Mouse (Mus musculus): Measurements from ENCODE around the gene Ccl27b.
"Not testable (repeated sequence)": the region's sequence is repeated elsewhere in the genome, so short reads cannot be mapped to it uniquely, and the experiment has no call there.

The Ccl27b gene

DNA sequence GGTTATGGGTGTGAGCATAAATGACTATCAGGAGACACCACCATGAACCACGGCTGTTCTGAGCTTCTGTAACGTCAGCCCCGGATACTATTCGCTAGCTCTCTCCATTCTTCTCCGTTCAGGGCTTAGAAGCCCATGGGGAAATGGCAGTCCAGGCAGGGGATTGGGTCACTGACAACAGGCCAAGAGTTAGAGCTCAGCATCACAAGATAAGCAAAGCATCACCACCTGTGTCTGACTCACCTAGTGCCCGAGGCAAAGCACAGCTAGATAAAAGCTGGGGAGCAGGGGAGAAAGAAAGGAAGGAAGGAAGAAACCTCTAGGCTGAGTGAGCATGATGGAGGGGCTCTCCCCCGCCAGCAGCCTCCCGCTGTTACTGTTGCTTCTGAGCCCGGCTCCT is at the start of gene Ccl27b:
Gene Ccl27b, plus strand, starts transcription at position 301 of the 400 bp plus-strand sequence.
- DNase-seq (ENCODE audit: low read depth in 2 of 2, low spot score in 2 of 2): not testable (repeated sequence)

DNA sequence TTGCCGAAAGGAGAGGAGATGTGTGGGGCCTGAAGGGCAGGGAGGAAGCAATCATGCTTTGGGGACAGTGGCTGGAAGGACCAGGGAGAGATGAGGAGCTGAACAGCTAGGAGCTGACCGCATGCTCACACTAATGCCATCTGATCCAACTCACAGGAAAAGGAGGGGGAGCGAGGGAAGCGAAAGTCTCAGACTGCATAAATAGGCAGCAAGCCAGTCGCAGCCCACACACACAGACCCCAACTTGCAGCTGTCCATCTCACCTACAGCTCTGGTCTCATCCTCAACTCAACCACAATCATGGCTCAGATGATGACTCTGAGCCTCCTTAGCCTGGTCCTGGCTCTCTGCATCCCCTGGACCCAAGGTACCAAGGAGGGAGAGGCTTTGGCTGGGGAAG is 43.2 kb upstream of the Ccl27b start, which contains the start of gene Gm10591:
Gene Gm10591, plus strand, starts transcription at position 301 of the 400 bp plus-strand sequence.
- DNase-seq (ENCODE audit: low read depth in 2 of 2, low spot score in 2 of 2): not testable (repeated sequence)

DNA sequence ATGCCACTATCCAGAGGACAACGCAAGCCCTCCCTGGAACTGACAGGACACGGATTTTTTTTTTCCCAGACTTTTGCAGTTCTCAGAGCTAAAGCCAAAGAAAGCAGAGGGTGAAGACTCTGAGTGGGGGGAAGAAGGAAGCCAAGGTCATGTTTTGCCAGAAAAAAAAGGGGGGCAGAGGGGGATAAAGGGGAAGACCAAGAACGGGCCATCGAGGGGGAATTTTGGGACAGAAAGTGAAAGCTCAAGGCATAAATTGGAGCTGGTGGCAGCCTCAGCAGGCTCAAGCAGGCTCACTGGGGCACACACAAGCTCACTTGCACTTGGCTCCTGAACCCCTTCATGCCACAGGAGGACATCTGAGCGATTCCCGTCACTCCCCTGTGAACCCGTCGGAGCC is 25.6 kb upstream of the Ccl27b start, which contains the start of gene Gm2564:
Gene Gm2564, plus strand, starts transcription at position 301 of the 400 bp plus-strand sequence.
- not testable (repeated sequence) for DNase-seq (ENCODE audit: low read depth in 2 of 2, low spot score in 2 of 2)

DNA sequence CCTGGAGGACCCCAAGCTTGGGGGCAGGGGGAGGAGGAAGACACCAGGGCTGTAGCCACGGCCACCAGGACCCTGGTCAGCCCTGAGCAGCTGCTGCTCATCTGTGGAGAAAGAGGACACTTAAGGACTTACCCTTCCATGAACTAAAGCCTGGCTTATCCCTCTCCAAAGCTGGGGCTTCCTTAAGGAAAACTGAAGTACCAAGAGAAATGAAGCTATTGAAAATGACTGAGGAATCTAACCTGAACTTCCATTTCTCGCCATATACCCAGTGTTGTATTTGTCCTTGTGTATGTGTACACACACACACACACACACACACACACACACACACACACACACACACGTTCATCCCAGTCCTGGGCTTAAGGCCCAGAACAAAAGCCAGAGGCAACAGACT is 6.7 kb downstream of the Ccl27b start, which contains the start of gene Il11ra2:
Gene Il11ra2, minus strand, starts transcription at position 101 of the 400 bp plus-strand sequence.
- DNase-seq (ENCODE audit: low read depth in 2 of 2, low spot score in 2 of 2): not testable (repeated sequence)

DNA sequence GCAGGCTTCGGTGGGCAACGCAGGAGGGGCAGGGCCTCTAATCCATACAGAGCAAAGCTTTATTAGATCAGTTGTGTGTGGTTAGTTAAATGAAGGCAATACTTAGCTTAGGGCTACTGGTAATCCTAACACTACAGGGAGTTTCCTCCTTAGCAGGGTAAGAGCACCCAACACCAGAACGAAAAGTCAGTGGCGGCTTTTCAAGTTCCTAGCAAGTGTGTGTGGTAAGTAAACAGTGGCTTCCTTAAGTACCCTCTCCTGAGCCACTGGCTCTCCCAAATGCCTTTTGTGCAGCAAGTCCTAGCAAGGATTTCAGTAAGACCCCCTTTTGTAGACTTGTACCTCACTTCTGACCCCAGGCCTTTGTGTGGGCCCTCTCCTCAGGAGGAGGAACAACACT is 20.4 kb downstream of the Ccl27b start:
- not testable (repeated sequence) for DNase-seq (ENCODE audit: low read depth in 2 of 2, low spot score in 2 of 2)

DNA sequence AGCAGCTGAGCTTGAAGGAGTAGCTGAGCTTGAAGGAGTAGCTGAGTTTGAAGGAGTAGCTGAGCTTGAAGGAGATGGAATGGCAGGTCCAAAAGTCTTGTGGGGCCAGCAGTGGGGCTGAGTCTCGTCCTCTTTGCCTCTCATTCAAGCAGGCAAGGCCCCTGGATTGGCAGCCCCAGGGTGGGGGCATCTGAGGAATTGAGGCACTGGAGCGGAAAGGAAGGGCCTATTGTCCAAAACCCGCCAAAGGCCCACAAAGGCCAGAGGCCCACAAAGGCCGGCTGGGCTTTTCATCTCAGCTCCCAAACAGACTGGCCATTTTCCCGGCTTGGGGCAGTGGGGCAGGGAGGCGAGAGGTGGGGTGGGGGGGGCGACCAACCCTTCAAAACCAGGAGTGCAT is 24.3 kb downstream of the Ccl27b start:
- DNase-seq (ENCODE audit: low read depth in 2 of 2, low spot score in 2 of 2): not testable (repeated sequence)

DNA sequence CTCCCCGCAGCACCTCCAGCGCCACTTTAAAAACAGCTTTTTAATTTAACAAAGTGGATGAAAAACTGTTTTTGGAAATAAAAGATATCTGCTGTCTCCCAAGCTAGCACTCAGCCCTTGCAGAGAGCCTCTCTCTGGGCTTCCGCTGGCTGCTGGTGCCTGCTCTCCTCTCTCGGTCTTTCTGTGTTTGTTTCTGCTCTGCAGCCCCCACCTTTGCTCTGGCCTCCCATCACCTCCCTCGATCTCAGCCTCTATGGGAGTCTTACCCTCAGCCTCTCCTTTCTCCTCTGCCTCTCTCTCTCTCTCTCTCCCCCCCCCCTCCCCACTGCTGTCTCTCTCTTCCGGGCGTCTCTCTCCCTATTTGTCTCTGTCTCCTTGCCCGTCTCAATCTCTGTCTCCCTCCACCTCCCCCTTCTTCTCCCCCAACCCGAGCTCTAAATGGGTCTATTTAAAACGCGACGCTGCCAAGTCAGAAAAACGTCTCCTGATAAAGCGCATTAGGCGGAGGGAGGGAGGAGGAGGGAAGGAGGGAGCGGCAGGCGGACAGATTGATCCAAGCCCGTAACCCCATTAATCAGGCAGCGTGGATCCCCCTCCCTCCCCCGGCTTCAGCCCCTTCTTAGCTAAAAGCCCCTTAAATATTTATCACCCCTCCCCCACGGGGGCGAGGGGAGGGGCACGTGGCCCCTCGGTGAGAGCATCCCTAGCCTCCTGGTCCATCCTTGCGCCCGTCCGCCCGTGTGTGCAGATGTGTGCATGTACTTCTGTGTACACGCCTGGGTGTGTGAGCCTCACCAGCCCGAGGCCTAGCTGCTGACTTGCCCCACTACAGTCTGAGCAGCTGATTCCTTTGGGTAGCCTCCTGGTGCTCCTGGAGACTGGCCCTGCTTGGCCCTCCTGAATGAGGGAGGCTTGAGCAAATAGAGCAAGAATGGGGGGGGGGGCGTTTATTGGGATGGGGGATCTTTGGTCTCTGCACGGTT is 25.6 kb downstream of the Ccl27b start:
- not testable (repeated sequence) for DNase-seq (ENCODE audit: low read depth in 2 of 2, low spot score in 2 of 2)

DNA sequence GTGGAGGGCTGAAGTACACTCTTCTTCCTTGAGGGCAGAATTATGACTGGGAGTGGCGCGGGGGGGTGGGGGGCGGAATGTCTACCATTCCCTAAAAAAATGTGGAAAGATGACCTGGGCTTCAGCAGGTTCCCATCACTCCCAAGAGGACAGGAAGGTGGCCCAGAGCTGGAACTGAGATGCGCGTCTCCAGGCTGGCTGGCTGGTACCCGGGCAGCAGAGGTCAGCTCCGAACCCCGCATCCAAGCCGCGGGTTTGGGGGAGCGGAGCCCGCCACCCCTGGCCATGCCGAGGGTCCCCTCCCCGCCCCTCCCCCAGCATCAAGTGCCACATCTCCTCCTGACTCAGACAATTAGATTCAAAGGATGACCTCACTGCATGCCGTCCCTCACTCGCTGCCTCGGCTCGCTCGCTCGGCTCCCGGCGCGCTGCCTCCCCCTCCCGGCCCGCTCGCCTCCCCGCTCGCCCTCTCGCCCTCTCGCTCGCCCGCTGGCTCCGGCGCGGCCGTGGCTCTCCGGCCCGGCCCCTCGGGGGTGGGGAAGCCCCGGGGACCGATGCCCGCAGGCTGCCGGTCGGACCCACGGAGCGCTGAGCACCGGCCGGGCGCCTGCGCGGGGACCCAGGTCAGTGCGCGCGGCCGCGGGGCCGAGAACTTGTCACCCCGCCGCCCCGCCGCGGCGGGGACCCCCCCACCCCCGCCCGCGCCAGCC is 26.6 kb downstream of the Ccl27b start:
- not testable (repeated sequence) for DNase-seq (ENCODE audit: low read depth in 2 of 2, low spot score in 2 of 2)

DNA sequence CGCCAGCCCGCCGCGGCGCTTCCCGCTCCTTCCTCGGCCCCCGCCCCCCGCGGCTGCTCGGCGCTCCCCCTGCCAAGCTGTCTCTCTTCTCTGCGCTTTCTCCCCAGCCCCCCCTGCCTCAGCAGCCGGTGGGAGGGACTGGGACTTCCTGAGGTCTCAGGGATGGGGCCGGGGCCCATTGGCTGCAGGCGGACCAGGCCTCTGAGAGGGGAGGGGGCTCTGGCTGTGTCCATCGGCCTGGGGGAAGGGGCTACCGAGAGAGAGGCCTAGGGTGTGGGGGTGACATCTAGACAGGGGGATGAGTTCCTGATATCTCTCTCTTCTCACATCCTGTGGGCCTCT is 27.1 kb downstream of the Ccl27b start:
- DNase-seq (ENCODE audit: low read depth in 2 of 2, low spot score in 2 of 2): not testable (repeated sequence)
